Mouse (Mus musculus): ENCODE results near the gene Plin5. TPM values are rescaled to one million over a fixed set of nuclear protein-coding genes. Genes with fewer than 3 reads are reported as not detected.

The Plin5 gene
- total and polyA plus RNA-seq, 3 experiments, result not detected

DNA sequence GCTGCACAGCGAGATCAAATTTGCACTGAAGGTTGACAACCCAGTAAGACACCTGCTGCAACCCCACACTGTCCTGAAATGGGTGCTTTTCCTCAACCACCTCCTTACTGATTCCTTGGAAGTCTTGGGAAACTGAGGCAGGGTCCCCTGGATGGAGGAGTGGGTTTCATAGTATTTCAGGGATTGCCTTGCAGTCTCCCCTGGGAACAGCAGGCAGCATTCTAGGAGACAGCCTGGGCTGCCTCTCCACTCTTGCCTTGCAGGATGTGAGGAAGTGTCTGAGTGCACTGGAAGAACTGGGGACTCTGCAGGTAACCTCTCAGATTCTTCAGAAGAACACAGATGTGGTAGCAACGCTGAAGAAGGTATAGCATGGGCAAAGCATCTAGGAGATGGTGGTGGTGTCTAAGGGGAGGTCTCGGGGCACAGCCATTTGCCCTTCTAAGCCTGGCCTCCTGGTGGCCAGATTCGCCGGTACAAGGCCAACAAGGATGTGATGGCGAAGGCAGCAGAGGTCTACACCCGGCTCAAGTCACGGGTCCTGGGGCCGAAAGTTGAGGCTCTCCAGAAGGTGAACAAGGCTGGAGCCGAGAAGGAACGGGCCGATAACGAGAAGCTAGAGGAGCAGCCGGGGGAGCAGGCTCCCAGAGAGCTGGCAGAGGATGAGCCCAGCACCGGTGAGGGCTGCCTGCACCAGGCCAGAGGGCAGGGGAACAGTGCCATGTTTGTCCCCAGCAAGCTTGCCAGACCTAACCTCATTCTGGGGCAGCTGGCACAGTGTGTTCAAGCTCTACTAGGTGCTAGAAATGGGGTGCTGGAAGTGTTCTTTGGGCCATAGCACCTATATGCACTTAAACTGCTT, 18.5 kb downstream of the Plin5 start:
- in situ Hi-C loops (cut with MboI; ENCODE audit: low pct_ligation_motif_present, low pct_unique_long_range_greater_than_20kb, low sequenced_read_pairs), result no loop called here
- no peak overlapping the region for H3K4me2 ChIP-seq (ENCODE audit: insufficient read depth, low read depth, poor library complexity, severe bottlenecking)
- H3K4me3 ChIP-seq (replicated peaks in 1 of 3; ENCODE audit: low read depth in 2 of 3, low read length in 2 of 3, poor library complexity in 1 of 3), result no peak overlapping the region
- no peak overlapping the region for H3K9ac ChIP-seq (ENCODE audit: insufficient read depth, low read depth)
- TF ChIP-seq MAX (IDR thresholded peaks at IDR 0.05; ENCODE audit: low read length) (no peak), JUN (IDR thresholded peaks at IDR 0.05; ENCODE audit: insufficient read depth, low read depth, low read length) (no peak), CTCF (conservative IDR thresholded peaks at IDR 0.05 in 1 of 2, IDR thresholded peaks at IDR 0.05 in 1 of 2; ENCODE audit: low read depth in 2 of 2, low read length in 2 of 2) (peak in 1 of 2 experiments; percentile 13; a peak in 1 of 4 replicates)
- dilution Hi-C loops (cut with MboI; ENCODE audit: extremely low pct_ligation_motif_present, extremely low pct_unique_long_range_greater_than_20kb, low sequenced_read_pairs), result no loop called here
- H3K9me3 ChIP-seq (replicated peaks; ENCODE audit: low read length), result no peaks in the 10 kb centered on the region
- H3K4me1 ChIP-seq (ENCODE audit: control insufficient read depth in 1 of 2, insufficient read depth in 2 of 2), result no peaks in the 10 kb centered on the region
- H3K79me2 ChIP-seq (replicated peaks; ENCODE audit: control insufficient read depth, extremely low read depth, insufficient read depth, poor library complexity, severe bottlenecking), result no peaks in the 10 kb centered on the region
- no peak overlapping the region for H3K27ac ChIP-seq (ENCODE audit: insufficient read depth, low read depth)
- peaks cover 88 to 95% of the 10 kb centered on the region in 2 experiments for H3K36me3 ChIP-seq (replicated peaks in 1 of 2; ENCODE audit: control insufficient read depth in 1 of 2, insufficient read depth in 1 of 2, low read length in 1 of 2)
- DNase-seq (ENCODE audit: extremely low read depth), result no peak
- no peaks in the 10 kb centered on the region for H3K27me3 ChIP-seq (replicated peaks)

- H3K4me3 ChIP-seq (replicated peaks in 1 of 3; ENCODE audit: low read depth in 2 of 3, low read length in 2 of 3, poor library complexity in 1 of 3), result no peak overlapping the region
- H3K36me3 ChIP-seq (replicated peaks in 1 of 2; ENCODE audit: control insufficient read depth in 1 of 2, insufficient read depth in 1 of 2, low read length in 1 of 2), result peaks cover 86 to 93% of the 10 kb centered on the region in 2 experiments
- in situ Hi-C loops (cut with MboI; ENCODE audit: low pct_ligation_motif_present, low pct_unique_long_range_greater_than_20kb, low sequenced_read_pairs), result no loop called here
Measured at GRCm38 (mm10) chr17:56098180-56098579, 19.2 kb downstream of the Plin5 start.

GRCm38 (mm10) chr17:56096883-56097282, 20.5 kb downstream of the Plin5 start:
- in situ Hi-C loops (cut with MboI; ENCODE audit: low pct_ligation_motif_present, low pct_unique_long_range_greater_than_20kb, low sequenced_read_pairs) (no loop called here), dilution Hi-C loops (cut with MboI; ENCODE audit: extremely low pct_ligation_motif_present, extremely low pct_unique_long_range_greater_than_20kb, low sequenced_read_pairs) (no loop called here)
- Histone ChIP-seq H3K4me3 (replicated peaks in 1 of 3; ENCODE audit: low read depth in 2 of 3, low read length in 2 of 3, poor library complexity in 1 of 3) (no peak overlapping the region), H3K4me2 (ENCODE audit: insufficient read depth, low read depth, poor library complexity, severe bottlenecking) (no peak overlapping the region), H3K27ac (ENCODE audit: insufficient read depth, low read depth) (no peak overlapping the region), H3K4me1 (ENCODE audit: control insufficient read depth in 1 of 2, insufficient read depth in 2 of 2) (no peaks in the 10 kb centered on the region), H3K27me3 (replicated peaks) (no peaks in the 10 kb centered on the region), H3K9ac (ENCODE audit: insufficient read depth, low read depth) (no peak overlapping the region), H3K9me3 (replicated peaks; ENCODE audit: low read length) (no peaks in the 10 kb centered on the region), H3K79me2 (replicated peaks; ENCODE audit: control insufficient read depth, extremely low read depth, insufficient read depth, poor library complexity, severe bottlenecking) (no peaks in the 10 kb centered on the region), H3K36me3 (replicated peaks in 1 of 2; ENCODE audit: control insufficient read depth in 1 of 2, insufficient read depth in 1 of 2, low read length in 1 of 2) (peaks cover 82 to 88% of the 10 kb centered on the region in 2 experiments)
- no peak for DNase-seq (ENCODE audit: extremely low read depth)
- TF ChIP-seq RCOR1 (conservative IDR thresholded peaks at IDR 0.05; ENCODE audit: low read depth, low read length) (no peak), ZMIZ1 (IDR thresholded peaks at IDR 0.05; ENCODE audit: low read depth, low read length) (no peak), CTCF (conservative IDR thresholded peaks at IDR 0.05 in 1 of 2, IDR thresholded peaks at IDR 0.05 in 1 of 2; ENCODE audit: low read depth in 2 of 2, low read length in 2 of 2) (no peak), MYC (IDR thresholded peaks at IDR 0.05; ENCODE audit: low read depth, low read length) (no peak), MEF2A (IDR thresholded peaks at IDR 0.05; ENCODE audit: borderline replicate concordance, low read depth, low read length) (no peak), ZKSCAN1 (IDR thresholded peaks at IDR 0.05; ENCODE audit: borderline replicate concordance, low read depth, low read length) (no peak), USF1 (IDR thresholded peaks at IDR 0.05; ENCODE audit: low read depth, low read length) (no peak), UBTF (IDR thresholded peaks at IDR 0.05; ENCODE audit: low read depth, low read length) (no peak), NRF1 (IDR thresholded peaks at IDR 0.05; ENCODE audit: low read depth, low read length) (no peak), NELFE (IDR thresholded peaks at IDR 0.05; ENCODE audit: low read depth, low read length) (no peak), JUN (IDR thresholded peaks at IDR 0.05; ENCODE audit: insufficient read depth, low read depth, low read length) (no peak), IRF4 (IDR thresholded peaks at IDR 0.05; ENCODE audit: low read depth, low read length) (no peak), CHD2 (IDR thresholded peaks at IDR 0.05; ENCODE audit: low read length) (no peak)

More at GRCm38 (mm10) chr17:56098180-56098579, 19.2 kb downstream of the Plin5 start:
- no peak overlapping the region for H3K9ac ChIP-seq (ENCODE audit: insufficient read depth, low read depth)
- TF ChIP-seq IRF4 (IDR thresholded peaks at IDR 0.05; ENCODE audit: low read depth, low read length), result no peak
- TF ChIP-seq ELF1 (IDR thresholded peaks at IDR 0.05; ENCODE audit: low read depth, low read length), result no peak
- no peak for TF ChIP-seq USF1 (IDR thresholded peaks at IDR 0.05; ENCODE audit: low read depth, low read length)
- TF ChIP-seq MEF2A (IDR thresholded peaks at IDR 0.05; ENCODE audit: borderline replicate concordance, low read depth, low read length), result no peak
- no peak for TF ChIP-seq ZC3H11A (IDR thresholded peaks at IDR 0.05; ENCODE audit: low read depth, low read length)
- no peak for TF ChIP-seq SIN3A (IDR thresholded peaks at IDR 0.05; ENCODE audit: low read length)
- no peak for TF ChIP-seq CTCF (conservative IDR thresholded peaks at IDR 0.05 in 1 of 2, IDR thresholded peaks at IDR 0.05 in 1 of 2; ENCODE audit: low read depth in 2 of 2, low read length in 2 of 2)
- no peak for TF ChIP-seq RAD21 (IDR thresholded peaks at IDR 0.05; ENCODE audit: low read depth, low read length)
- TF ChIP-seq PAX5 (IDR thresholded peaks at IDR 0.05; ENCODE audit: low read length), result no peak
- TF ChIP-seq JUND (conservative IDR thresholded peaks at IDR 0.05; ENCODE audit: low read depth, low read length), result no peak
- no peak for TF ChIP-seq NRF1 (IDR thresholded peaks at IDR 0.05; ENCODE audit: low read depth, low read length)
- no peak for TF ChIP-seq MAZ (IDR thresholded peaks at IDR 0.05; ENCODE audit: low read depth, low read length)
- no peak for TF ChIP-seq ZMIZ1 (IDR thresholded peaks at IDR 0.05; ENCODE audit: low read depth, low read length)
- no peak for TF ChIP-seq USF2 (conservative IDR thresholded peaks at IDR 0.05; ENCODE audit: low read depth, low read length)
- no peak for TF ChIP-seq NELFE (IDR thresholded peaks at IDR 0.05; ENCODE audit: low read depth, low read length)
- no peak for TF ChIP-seq HCFC1 (IDR thresholded peaks at IDR 0.05; ENCODE audit: low read depth, low read length)
- H3K27me3 ChIP-seq (replicated peaks), result no peaks in the 10 kb centered on the region
- H3K9me3 ChIP-seq (replicated peaks; ENCODE audit: low read length), result no peaks in the 10 kb centered on the region
- H3K4me1 ChIP-seq (ENCODE audit: control insufficient read depth in 1 of 2, insufficient read depth in 2 of 2), result no peaks in the 10 kb centered on the region
- no peaks in the 10 kb centered on the region for H3K79me2 ChIP-seq (replicated peaks; ENCODE audit: control insufficient read depth, extremely low read depth, insufficient read depth, poor library complexity, severe bottlenecking)
- no peak for DNase-seq (ENCODE audit: extremely low read depth)
- no peak overlapping the region for H3K4me2 ChIP-seq (ENCODE audit: insufficient read depth, low read depth, poor library complexity, severe bottlenecking)
- H3K27ac ChIP-seq (ENCODE audit: insufficient read depth, low read depth), result no peak overlapping the region
- dilution Hi-C loops (cut with MboI; ENCODE audit: extremely low pct_ligation_motif_present, extremely low pct_unique_long_range_greater_than_20kb, low sequenced_read_pairs), result no loop called here

Measured in CH12.LX (cell line).